Mouse (Mus musculus) forebrain, postnatal 0 days (tissue): ENCODE measurements around the gene Eloa. TPM values are rescaled to one million over a fixed set of nuclear protein-coding genes. Genes with fewer than 3 reads are reported as not detected.

Experiments
- ATAC-seq: fragments of 200-750 bp; cut with Nextera tagmentation; 2 replicates; pipeline ENCODE4 v1.8.0; 2017; ENCODE audit warnings: mild to moderate bottlenecking, moderate library complexity
- DNase-seq: peaks from one replicate; pipeline ENCODE4 v3.0.0-alpha.2; 2015
- H3K27ac ChIP-seq: fragments of 300-500 bp; sonication (generic); 2 replicates; pipeline ENCODE4 v1.5.1; 2014; ENCODE audit warnings: low read depth, mild to moderate bottlenecking, antibody characterized with exemption, low read length, moderate library complexity, mixed read lengths
- H3K27me3 ChIP-seq: fragments of 300-500 bp; sonication (generic); 2 replicates; pipeline ENCODE4 v1.6.1; 2014; ENCODE audit warnings: mild to moderate bottlenecking, low read length, mixed read lengths; ENCODE audit not compliant: insufficient read depth
- H3K36me3 ChIP-seq: fragments of 300-500 bp; sonication (generic); 2 replicates; pipeline ENCODE4 v1.6.1; 2014; ENCODE audit warnings: mild to moderate bottlenecking, moderate library complexity; ENCODE audit not compliant: insufficient read depth
- H3K4me1 ChIP-seq: fragments of 300-500 bp; sonication (generic); 2 replicates; pipeline ENCODE4 v1.6.1; 2014; ENCODE audit warnings: antibody characterized with exemption; ENCODE audit not compliant: insufficient read depth
- H3K4me2 ChIP-seq: fragments of 300-500 bp; sonication (generic); 2 replicates; pipeline ENCODE4 v1.6.1; 2014; ENCODE audit warnings: low read depth, mild to moderate bottlenecking, moderate library complexity
- H3K4me3 ChIP-seq: fragments of 300-500 bp; sonication (generic); 2 replicates; pipeline ENCODE4 v1.5.1; 2014; ENCODE audit warnings: low read depth, low read length, mixed read lengths
- H3K9ac ChIP-seq: fragments of 300-500 bp; sonication (generic); 2 replicates; pipeline ENCODE4 v1.6.1; 2014; ENCODE audit warnings: mild to moderate bottlenecking
- H3K9me3 ChIP-seq: fragments of 300-500 bp; sonication (generic); 2 replicates; pipeline ENCODE4 v1.6.1; 2016; ENCODE audit warnings: low read length
- CTCF ChIP-seq: sonication (generic); IDR thresholded peaks from 2 replicates; pipeline ENCODE4 v1.5.1; 2016; ENCODE audit warnings: antibody characterized with exemption, control low read depth, low read depth
- WGBS: fragments of 180-500 bp; shearing (Covaris S2); extraction: QIAGEN DNeasy Blood & Tissue Kit; methylation state at CpG from one replicate; pipeline ENCODE4 v1.1.7; 2014; 5-methylcytosine and 5-hydroxymethylcytosine counted together
- polyA plus RNA-seq: library from polyadenylated mRNA; unstranded; fragments of >200 nt; fragmentation: Nextera tagmentation; extraction: Ambion mirVana; gene quantifications from 2 replicates; pipeline ENCODE4 v1.2.1, GENCODE M21; 2015
- total RNA-seq: library from RNA; depleted of rRNA; stranded (reverse); fragments of >200 nt; gene quantifications from 2 replicates; pipeline ENCODE4 v1.2.3, GENCODE M21; 2014

Gene Eloa
- total and polyA plus RNA-seq, 2 experiments from 2014 or later = 21.3 to 36.7 TPM

GRCm38 (mm10) chr4:136030968-136031909, 9.7 kb upstream of the Eloa start:
- no peak for TF ChIP-seq CTCF
- H3K4me3 ChIP-seq = no peak overlapping the region
- no peaks in the 10 kb centered on the region for H3K9me3 ChIP-seq
- 6% methylated on average over 8 of the region's 8 CpGs for WGBS
- H3K4me2 ChIP-seq = no peak overlapping the region
- H3K27ac ChIP-seq = no peak overlapping the region
- no peak overlapping the region for H3K9ac ChIP-seq
- no peaks in the 10 kb centered on the region for H3K4me1 ChIP-seq
- no peak for DNase-seq
- no peak for ATAC-seq
- H3K27me3 ChIP-seq = no peaks in the 10 kb centered on the region
- no peaks in the 10 kb centered on the region for H3K36me3 ChIP-seq

GRCm38 (mm10) chr4:136028689-136029088, 7.1 kb upstream of the Eloa start:
- no peak overlapping the region for H3K4me2 ChIP-seq
- DNase-seq = no peak
- WGBS = 82% methylated on average over 5 of the region's 5 CpGs
- H3K27me3 ChIP-seq = no peaks in the 10 kb centered on the region
- TF ChIP-seq CTCF = no peak
- H3K9ac ChIP-seq = no peak overlapping the region
- no peak overlapping the region for H3K4me3 ChIP-seq
- H3K27ac ChIP-seq = no peak overlapping the region
- no peaks in the 10 kb centered on the region for H3K4me1 ChIP-seq
- no peaks in the 10 kb centered on the region for H3K9me3 ChIP-seq
- no peak for ATAC-seq
- H3K36me3 ChIP-seq = no peaks in the 10 kb centered on the region

GRCm38 (mm10) chr4:136028132-136028564, 6.6 kb upstream of the Eloa start:
- Histone ChIP-seq H3K4me3 (no peak overlapping the region), H3K36me3 (no peaks in the 10 kb centered on the region), H3K9me3 (no peaks in the 10 kb centered on the region), H3K9ac (no peak overlapping the region), H3K4me1 (no peaks in the 10 kb centered on the region), H3K27me3 (no peaks in the 10 kb centered on the region), H3K4me2 (no peak overlapping the region), H3K27ac (no peak overlapping the region)
- no peak for ATAC-seq
- WGBS = 86% methylated on average over 19 of the region's 19 CpGs
- no peak for DNase-seq
- TF ChIP-seq CTCF = no peak

GRCm38 (mm10) chr4:136027416-136028131, 6.0 kb upstream of the Eloa start:
- Histone ChIP-seq H3K36me3 (no peaks in the 10 kb centered on the region), H3K4me2 (no peak overlapping the region), H3K4me3 (no peak overlapping the region), H3K27me3 (no peaks in the 10 kb centered on the region), H3K9me3 (no peaks in the 10 kb centered on the region), H3K9ac (no peak overlapping the region), H3K4me1 (no peaks in the 10 kb centered on the region), H3K27ac (no peak overlapping the region)
- 81% methylated on average over 8 of the region's 8 CpGs for WGBS
- ATAC-seq (no peak), DNase-seq (no peak)
- no peak for TF ChIP-seq CTCF

GRCm38 (mm10) chr4:136025350-136025749, 3.8 kb upstream of the Eloa start:
- H3K4me3 ChIP-seq = no peak overlapping the region
- 89% methylated on average over 1 of the region's 1 CpGs for WGBS
- ATAC-seq (no peak), DNase-seq (no peak)
- TF ChIP-seq CTCF = no peak
- H3K4me2 ChIP-seq = no peak overlapping the region
- peaks cover 4% of the 10 kb centered on the region for H3K4me1 ChIP-seq
- no peaks in the 10 kb centered on the region for H3K9me3 ChIP-seq
- H3K36me3 ChIP-seq = no peaks in the 10 kb centered on the region
- H3K27ac ChIP-seq = no peak overlapping the region
- H3K9ac ChIP-seq = no peak overlapping the region
- H3K27me3 ChIP-seq = no peaks in the 10 kb centered on the region

- Histone ChIP-seq H3K4me3 (no peak overlapping the region), H3K9ac (no peak overlapping the region), H3K4me1 (peaks cover 6% of the 10 kb centered on the region), H3K9me3 (no peaks in the 10 kb centered on the region), H3K27me3 (no peaks in the 10 kb centered on the region), H3K27ac (no peak overlapping the region), H3K36me3 (no peaks in the 10 kb centered on the region), H3K4me2 (no peak overlapping the region)
- 92% methylated on average over 9 of the region's 9 CpGs for WGBS
- DNase-seq (no peak), ATAC-seq (no peak)
- TF ChIP-seq CTCF = no peak
Measured at GRCm38 (mm10) chr4:136022924-136023323, 1.4 kb upstream of the Eloa start.
